Mouse (Mus musculus): ENCODE results near the gene Stard10.

Gene Stard10

GRCm38 (mm10) chr7:101374155-101374554 is 57.3 kb downstream of the Stard10 start:
- peak; percentile 40 to 62 for DNase-seq

GRCm38 (mm10) chr7:101376701-101377340 is 59.9 kb downstream of the Stard10 start:
- DNase-seq, result no peak

- peak; percentile 84 to 85 for DNase-seq
These were observed 60.9 kb downstream of the Stard10 start for GRCm38 (mm10) chr7:101377741-101378262.

GRCm38 (mm10) chr7:101378285-101378684 is 61.4 kb downstream of the Stard10 start:
- peak in 1 of 2 experiments; percentile 22 for DNase-seq

- DNase-seq, result peak; percentile 59 to 77
These were observed 62.0 kb downstream of the Stard10 start for GRCm38 (mm10) chr7:101378796-101379465.

- no peak for DNase-seq
These were observed 62.8 kb downstream of the Stard10 start for GRCm38 (mm10) chr7:101379732-101380131.

- peak; percentile 76 to 77 for DNase-seq
These were observed 64.6 kb downstream of the Stard10 start for GRCm38 (mm10) chr7:101381512-101381911.

- DNase-seq, result peak; percentile 56 to 59
These were observed 65.5 kb downstream of the Stard10 start for GRCm38 (mm10) chr7:101382378-101382777.

GRCm38 (mm10) chr7:101383756-101384155 is 66.9 kb downstream of the Stard10 start:
- DNase-seq, result no peak

GRCm38 (mm10) chr7:101384931-101385330 is 68.0 kb downstream of the Stard10 start:
- DNase-seq, result no peak

- DNase-seq, result peak; percentile 23 to 36
These were observed 68.4 kb downstream of the Stard10 start for GRCm38 (mm10) chr7:101385331-101385733.

GRCm38 (mm10) chr7:101385866-101386452 is 69.1 kb downstream of the Stard10 start:
- peak in 1 of 2 experiments; percentile 31 for DNase-seq

- no peak for DNase-seq
These were observed 72.4 kb downstream of the Stard10 start for GRCm38 (mm10) chr7:101389256-101389655.

GRCm38 (mm10) chr7:101391909-101392479 is 75.1 kb downstream of the Stard10 start:
- no peak for DNase-seq

- DNase-seq, result no peak
These were observed 76.1 kb downstream of the Stard10 start for GRCm38 (mm10) chr7:101393015-101393414.

GRCm38 (mm10) chr7:101393694-101394504 is 77.0 kb downstream of the Stard10 start:
- peak; percentile 54 to 57 for DNase-seq

- no peak for DNase-seq
These were observed 77.7 kb downstream of the Stard10 start for GRCm38 (mm10) chr7:101394569-101394968.

GRCm38 (mm10) chr7:101395471-101395870 is 78.6 kb downstream of the Stard10 start:
- no peak for DNase-seq

Measured in kidney, postnatal 36 days (tissue).